Mouse (Mus musculus): ENCODE data around the gene Rpl15.
"Not testable (repeated sequence)": the region's sequence is repeated elsewhere in the genome, so short reads cannot be mapped to it uniquely, and the experiment has no call there.

Rpl15 gene

GRCm38 (mm10) chr14:18270529-18271441, at the start of gene Rpl15, which contains the start of gene Nkiras1:
TSS of gene Rpl15 (minus strand) at chr14:18271391.
TSS of gene Nkiras1 (plus strand) at chr14:18271136.
- DNase-seq (ENCODE audit: extremely low read depth, low read depth, low spot score): peak; percentile 94

DNA sequence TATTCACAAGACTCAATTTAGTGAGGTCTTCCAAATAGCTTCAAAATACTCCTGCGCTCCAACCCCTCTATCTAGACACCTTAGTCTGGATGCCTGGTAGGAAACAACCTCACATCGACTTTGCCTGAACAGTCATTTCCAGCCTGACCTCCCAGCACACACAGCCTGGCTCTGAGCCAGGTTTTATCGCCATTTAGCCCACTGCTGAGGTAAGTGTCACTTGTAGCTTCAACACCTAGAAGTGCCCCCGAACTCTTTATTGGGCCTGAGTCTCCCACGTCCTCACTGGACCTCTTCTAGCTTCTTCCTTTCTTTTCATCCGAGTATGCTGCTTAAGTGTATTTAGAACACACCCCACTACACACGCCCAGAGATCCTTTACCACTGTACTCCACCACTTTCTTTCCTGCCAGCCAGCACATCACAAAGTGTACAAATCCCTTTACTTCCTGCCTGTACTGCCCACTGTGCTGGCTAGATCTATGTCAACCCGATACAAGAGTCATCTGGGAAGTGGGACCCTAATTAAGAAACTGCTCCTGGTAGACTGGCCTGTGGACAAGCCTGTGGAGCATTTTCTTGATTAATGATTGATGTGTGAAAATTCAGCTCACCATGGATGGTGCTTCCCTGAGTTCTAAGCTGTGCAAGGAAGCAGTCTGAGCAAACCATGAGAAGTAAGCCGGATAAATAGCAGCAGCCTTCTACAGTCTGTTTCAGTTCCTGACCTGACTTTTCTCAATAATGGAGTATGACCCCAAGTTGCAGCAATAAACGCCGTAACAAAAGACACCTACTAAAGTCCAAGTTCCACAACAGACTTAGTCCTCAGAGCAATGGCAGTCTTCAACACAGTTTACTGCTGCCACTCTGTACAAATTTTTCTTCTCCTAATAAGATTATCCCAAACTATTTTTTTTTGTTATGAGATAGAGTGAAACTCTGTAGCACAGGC, 46.5 kb upstream of the Rpl15 start:
- no peak for DNase-seq (ENCODE audit: extremely low read depth, low read depth, low spot score)

GRCm38 (mm10) chr14:18304165-18304564, 33.0 kb upstream of the Rpl15 start:
- DNase-seq (ENCODE audit: extremely low read depth, low read depth, low spot score): no peak

DNA sequence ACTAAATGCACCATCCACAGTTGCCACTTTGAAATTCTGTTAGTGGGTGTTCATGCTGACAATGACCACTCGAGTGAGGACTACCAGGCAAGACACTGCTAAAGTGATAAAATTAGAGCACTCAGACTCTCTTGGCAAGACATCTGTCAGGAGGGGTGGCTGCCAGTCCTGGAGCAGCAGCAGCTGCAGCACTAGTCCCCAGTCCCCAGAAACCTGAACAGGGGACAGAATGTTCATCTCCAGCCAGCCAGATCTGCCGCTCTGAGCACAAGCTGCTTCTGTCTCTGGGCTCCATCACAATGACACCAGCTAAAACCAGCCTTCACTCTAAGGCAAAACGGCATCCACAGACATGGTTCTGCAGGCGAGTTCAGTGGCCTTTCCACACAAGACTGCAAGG, 32.1 kb upstream of the Rpl15 start:
- DNase-seq (ENCODE audit: extremely low read depth, low read depth, low spot score): no peak

DNA sequence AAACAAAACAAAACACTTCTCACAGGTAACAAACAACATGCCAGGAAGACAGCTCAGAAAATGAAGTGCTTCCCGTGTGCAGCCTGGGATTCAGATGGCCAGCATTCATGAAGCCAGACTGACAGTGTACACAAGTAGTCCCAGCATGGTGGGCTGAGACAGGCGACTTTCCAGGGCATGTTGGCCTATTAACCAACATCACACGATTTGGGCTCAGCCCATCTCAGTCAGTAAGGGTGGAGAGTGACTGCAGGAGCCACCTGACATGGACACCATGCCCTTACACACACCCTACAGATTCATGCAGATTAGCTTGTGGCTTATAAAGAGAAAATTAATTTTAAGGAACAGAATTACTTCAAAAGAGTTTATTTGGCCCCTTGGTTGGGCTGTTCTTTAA, 31.6 kb upstream of the Rpl15 start:
- DNase-seq (ENCODE audit: extremely low read depth, low read depth, low spot score): no peak

GRCm38 (mm10) chr14:18301591-18301990, 30.4 kb upstream of the Rpl15 start:
- no peak for DNase-seq (ENCODE audit: extremely low read depth, low read depth, low spot score)

DNA sequence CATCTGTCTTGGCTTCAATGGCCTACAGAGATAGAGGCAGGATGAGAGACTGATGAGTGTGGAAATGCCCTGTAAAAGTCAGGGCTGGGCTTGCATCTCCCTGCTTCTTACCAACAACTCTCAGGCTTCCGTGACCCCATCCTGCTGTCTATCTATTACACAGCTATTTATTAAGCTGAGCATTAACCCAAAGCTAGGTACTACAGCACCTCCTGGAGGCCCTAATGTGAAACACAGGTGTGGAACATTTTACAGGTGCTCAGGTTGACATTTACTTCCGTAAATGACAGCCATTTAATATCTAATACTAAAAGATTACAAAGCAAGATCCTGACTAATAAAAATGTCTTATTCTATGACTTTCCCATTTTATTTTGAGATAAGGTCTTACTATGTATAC, 29.5 kb upstream of the Rpl15 start:
- DNase-seq (ENCODE audit: extremely low read depth, low read depth, low spot score): no peak

DNA sequence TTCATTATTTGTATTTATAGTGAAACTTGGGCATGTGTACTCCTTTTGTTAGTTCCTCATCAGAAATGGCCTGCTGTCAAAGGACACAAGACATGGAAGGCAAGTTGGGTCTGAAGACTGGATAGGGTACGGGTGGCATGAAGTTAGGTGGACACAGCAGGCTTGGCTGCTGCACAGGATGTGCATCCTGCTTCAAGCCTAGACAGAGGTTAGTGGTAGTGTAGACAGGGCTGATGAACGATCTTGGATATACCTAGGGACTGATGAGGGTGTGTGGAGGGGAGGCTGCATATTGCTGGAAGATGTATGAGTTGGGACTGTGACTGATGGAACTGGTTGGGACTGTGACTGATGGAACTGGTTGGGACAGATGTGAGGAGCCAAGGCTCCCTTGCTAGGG, 27.7 kb upstream of the Rpl15 start:
- DNase-seq (ENCODE audit: extremely low read depth, low read depth, low spot score): no peak

GRCm38 (mm10) chr14:18297441-18297840, 26.2 kb upstream of the Rpl15 start:
- no peak for DNase-seq (ENCODE audit: extremely low read depth, low read depth, low spot score)

DNA sequence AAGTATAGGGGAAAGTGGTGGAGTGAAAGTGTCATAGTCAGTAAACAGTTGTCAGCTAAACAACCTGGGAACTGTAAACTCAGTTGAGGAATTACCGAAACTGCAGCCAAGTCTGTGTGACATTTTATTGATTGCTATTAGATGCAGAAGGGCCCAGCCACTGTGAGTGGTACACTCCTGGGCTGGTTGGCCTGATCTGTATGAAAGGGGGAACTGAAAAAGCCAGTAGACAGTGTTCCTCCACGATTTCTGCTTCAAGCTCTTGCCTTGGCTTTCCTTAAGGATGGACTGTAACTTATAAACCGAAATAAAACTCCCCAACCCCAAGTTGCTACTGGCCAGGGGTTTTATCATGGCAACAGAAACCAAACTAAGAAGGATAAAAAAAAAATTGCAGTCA, 21.4 kb upstream of the Rpl15 start:
- no peak for DNase-seq (ENCODE audit: extremely low read depth, low read depth, low spot score)

GRCm38 (mm10) chr14:18292111-18292510, 20.9 kb upstream of the Rpl15 start:
- no peak for DNase-seq (ENCODE audit: extremely low read depth, low read depth, low spot score)

GRCm38 (mm10) chr14:18287391-18287790, 16.2 kb upstream of the Rpl15 start:
- no peak for DNase-seq (ENCODE audit: extremely low read depth, low read depth, low spot score)

- no peak for DNase-seq (ENCODE audit: extremely low read depth, low read depth, low spot score)
These were observed 15.2 kb upstream of the Rpl15 start for GRCm38 (mm10) chr14:18286441-18286840.

DNA sequence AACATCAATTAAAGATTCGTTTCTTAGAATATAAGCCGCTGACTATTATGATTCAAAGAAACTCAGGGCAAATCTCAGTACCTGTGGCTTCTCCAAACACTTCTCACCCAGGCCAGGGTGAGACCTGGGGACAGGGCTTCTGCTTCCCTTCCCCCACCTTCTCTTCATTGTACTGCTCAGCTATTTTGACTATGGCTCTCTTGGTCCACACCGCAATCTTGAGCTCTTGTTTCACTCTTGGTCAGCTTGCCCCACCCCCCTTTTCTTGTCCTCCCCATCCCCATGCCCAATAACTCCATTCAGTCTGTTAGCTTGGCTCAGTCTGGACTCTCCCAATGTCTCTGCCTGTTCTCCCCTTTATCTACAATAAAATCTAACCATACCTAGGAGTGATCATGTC, 14.3 kb upstream of the Rpl15 start:
- DNase-seq (ENCODE audit: extremely low read depth, low read depth, low spot score): no peak

DNA sequence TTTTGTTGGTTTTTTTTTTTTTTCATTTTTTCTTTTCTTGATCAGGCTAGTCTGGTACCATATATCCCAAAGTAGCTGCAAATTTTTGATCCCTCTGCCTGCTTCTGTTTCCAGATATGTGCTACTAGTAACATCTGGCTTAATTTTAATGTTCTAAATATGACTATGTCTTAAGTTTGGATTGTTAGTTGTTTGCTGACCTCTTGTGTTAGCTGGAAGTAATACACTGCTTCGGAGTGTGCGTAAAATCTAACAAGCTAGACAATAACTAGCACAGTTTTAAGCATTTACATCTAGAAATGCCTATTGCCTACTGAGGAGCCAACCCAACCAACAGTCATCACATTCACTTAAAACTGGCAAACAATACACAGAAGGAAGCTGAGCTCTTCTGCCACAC, 13.4 kb upstream of the Rpl15 start:
- DNase-seq (ENCODE audit: extremely low read depth, low read depth, low spot score): no peak

DNA sequence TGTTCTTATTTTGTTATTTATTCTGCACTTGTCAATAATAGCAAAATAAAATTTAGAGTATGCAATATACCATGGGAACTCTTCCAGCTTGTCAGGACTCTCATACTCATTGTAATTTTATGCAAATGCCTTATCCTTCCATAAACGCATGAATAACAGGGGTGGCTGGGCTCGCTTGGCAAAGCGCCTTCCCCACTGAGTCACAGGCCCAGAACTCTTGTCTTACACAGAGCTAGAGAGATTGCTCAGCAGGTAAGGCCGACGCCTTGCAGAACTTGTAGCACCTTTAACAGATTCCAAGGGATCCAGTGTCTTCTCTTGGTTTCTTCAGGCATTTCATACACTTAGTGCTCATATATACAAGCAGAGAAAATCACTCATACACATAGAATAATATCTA, 9.2 kb upstream of the Rpl15 start:
- DNase-seq (ENCODE audit: extremely low read depth, low read depth, low spot score): no peak

DNA sequence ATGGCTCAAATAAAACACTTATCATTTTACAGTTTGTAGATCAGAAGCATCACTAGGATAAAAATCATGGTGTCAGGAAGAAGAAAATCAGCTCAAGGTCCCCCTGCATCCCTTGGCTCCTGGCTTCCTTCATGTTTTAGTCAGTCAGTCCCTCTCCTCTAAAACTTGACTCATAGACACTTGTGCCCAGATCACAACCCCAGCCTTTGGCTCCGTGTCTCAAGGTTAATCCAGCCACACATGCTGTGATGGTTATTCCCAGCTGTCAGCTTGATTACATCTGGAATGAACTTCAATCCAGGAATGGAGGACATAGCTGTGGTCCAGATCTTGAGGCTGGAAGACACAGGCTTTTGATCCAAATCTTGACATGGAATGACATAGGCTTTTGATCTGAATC, 3.3 kb upstream of the Rpl15 start:
- DNase-seq (ENCODE audit: extremely low read depth, low read depth, low spot score): no peak

DNA sequence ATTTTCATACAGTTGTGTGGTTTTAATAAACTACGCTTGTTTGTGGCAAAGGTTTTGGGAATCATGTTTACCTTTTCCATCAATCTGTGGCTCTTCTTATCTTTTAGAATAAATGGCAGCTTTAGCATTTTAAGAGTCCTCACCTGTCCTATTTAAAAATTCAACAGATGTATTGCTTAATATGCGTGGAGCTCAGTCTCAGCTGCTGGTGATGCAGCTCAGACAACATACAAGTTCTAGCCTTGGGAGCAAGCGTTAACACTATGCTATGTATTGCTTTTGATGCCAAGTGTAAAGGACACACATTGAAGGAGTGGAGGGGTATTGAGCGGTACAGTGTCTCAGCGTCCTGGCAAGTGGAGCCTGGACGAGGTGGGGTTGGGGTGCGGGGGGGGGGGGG, 475 bp upstream of the Rpl15 start:
- DNase-seq (ENCODE audit: extremely low read depth, low read depth, low spot score): no peak

- DNase-seq (ENCODE audit: extremely low read depth, low read depth, low spot score): not testable (repeated sequence)
These were observed 1.2 kb downstream of the Rpl15 start for GRCm38 (mm10) chr14:18269947-18270528.

- DNase-seq (ENCODE audit: extremely low read depth, low read depth, low spot score): no peak
These were observed 7.8 kb downstream of the Rpl15 start for GRCm38 (mm10) chr14:18263427-18263826.

DNA sequence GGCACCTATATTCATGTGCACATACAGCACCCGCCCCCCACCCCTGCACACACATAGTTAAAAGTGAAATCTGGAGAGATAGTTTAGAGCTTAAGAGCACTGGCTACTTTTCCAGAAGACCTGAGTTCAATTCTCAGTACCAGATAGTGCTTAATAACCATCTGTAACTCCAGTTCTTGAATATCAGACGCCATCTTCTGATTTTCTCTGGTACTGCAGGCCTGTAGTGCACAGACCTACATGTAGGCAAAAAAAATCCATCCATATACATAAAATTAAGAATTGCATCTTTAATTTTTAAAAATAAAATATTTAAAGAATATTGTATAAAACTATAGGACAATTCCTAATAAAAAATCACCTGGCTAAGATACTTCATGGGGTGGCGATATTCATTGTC, 10.0 kb downstream of the Rpl15 start:
- DNase-seq (ENCODE audit: extremely low read depth, low read depth, low spot score): no peak

All from fat pad, adult 2 months (tissue).